Mouse (Mus musculus): ENCODE data around the gene Ttyh3. TPM values are rescaled to one million over a fixed set of nuclear protein-coding genes. Genes with fewer than 3 reads are reported as not detected.

Gene Ttyh3
- polyA plus RNA-seq, 1 experiment from 2014 or later, result 51.4 TPM

DNA sequence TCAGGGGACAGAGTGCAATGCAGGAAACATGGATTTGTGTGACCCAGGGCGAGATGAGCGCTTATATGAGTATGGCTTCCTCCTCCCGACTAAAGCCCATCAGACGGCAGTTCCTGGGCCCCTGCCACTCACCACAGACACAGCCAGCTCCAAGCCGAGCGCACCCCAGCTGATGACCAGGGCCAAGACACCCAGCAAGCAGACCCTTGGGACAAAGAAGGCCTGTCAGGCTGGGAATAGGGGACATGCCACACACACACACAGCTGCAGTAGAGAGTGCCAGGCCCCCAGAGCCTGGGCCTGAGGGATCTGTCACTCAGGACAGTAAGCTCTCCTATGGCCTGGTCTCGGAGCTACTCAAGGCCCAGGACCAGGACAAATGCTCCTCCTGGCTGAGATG, 15.4 kb downstream of the Ttyh3 start:
- Histone ChIP-seq H3K36me3 (ENCODE audit: control insufficient read depth, insufficient read depth, low read length) (peaks cover 52% of the 10 kb centered on the region), H3K9ac (ENCODE audit: low read length) (no peak overlapping the region), H3K4me2 (ENCODE audit: low read depth, severe bottlenecking) (no peak overlapping the region), H3K27ac (replicated peaks; ENCODE audit: low read depth, low read length) (no peak overlapping the region), H3K4me1 (ENCODE audit: control insufficient read depth, insufficient read depth, low read length) (no peaks in the 10 kb centered on the region), H3K27me3 (ENCODE audit: control insufficient read depth, insufficient read depth, low read length) (no peaks in the 10 kb centered on the region), H3K9me3 (ENCODE audit: control insufficient read depth, low read length) (no peaks in the 10 kb centered on the region), H3K4me3 (ENCODE audit: low read depth, low read length) (no peak overlapping the region)
- DNase-seq (ENCODE audit: low spot score), result no peak
- 91% methylated on average over 7 of the region's 7 CpGs for WGBS
- ATAC-seq (ENCODE audit: insufficient number of reproducible peaks, low FRiP score, low TSS enrichment, low read depth), result no peak

DNA sequence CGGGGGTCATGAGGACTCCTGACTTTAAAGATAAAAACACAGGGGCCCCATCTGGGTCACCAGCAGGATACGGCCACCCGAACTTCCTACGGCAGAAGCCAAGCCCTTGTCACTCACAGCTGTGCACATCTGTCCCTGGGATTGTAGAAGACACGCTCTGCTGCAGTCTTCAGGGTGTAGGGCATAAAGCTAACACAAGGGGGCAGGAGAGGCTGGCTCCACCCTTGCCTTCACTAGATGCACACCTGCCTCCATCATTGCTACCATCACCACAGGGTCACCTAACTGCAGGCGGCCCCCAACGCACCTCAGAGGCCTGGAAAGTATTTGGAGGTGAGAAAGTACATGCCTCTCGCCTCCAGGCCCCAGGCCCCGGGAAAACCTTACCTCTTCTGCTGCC, 19.8 kb downstream of the Ttyh3 start:
- H3K9me3 ChIP-seq (ENCODE audit: control insufficient read depth, low read length), result no peaks in the 10 kb centered on the region; the same call in 1 of the 2 replicates
- no peak overlapping the region for H3K4me3 ChIP-seq (ENCODE audit: low read depth, low read length)
- DNase-seq (ENCODE audit: low spot score) (no peak), ATAC-seq (ENCODE audit: insufficient number of reproducible peaks, low FRiP score, low TSS enrichment, low read depth) (no peak)
- 93% methylated on average over 9 of the region's 9 CpGs for WGBS
- H3K27ac ChIP-seq (replicated peaks; ENCODE audit: low read depth, low read length), result no peak overlapping the region
- H3K36me3 ChIP-seq (ENCODE audit: control insufficient read depth, insufficient read depth, low read length), result peaks cover 55% of the 10 kb centered on the region
- H3K4me2 ChIP-seq (ENCODE audit: low read depth, severe bottlenecking), result no peak overlapping the region
- H3K4me1 ChIP-seq (ENCODE audit: control insufficient read depth, insufficient read depth, low read length), result no peaks in the 10 kb centered on the region
- H3K27me3 ChIP-seq (ENCODE audit: control insufficient read depth, insufficient read depth, low read length), result no peaks in the 10 kb centered on the region
- H3K9ac ChIP-seq (ENCODE audit: low read length), result no peak overlapping the region

DNA sequence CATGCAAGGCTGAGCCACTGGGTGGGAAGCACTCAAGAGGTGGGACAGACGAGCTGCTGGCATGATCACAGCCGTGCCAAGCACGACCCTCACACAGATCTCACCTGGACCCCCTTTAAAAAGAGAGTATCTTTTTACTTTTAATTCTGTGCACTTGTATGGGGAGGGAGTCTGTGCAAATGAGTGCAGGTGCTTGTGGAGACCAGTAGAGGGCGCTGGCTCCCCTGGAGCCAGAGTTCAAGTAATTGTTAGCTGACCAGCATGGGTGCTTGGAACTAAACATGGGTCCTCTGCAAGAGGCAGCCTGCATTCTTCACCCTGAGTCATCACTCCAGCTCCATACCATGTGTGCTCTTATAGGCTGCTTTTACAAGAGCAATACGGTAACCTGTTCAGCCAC, 21.3 kb downstream of the Ttyh3 start:
- no peak overlapping the region for H3K4me2 ChIP-seq (ENCODE audit: low read depth, severe bottlenecking)

DNA sequence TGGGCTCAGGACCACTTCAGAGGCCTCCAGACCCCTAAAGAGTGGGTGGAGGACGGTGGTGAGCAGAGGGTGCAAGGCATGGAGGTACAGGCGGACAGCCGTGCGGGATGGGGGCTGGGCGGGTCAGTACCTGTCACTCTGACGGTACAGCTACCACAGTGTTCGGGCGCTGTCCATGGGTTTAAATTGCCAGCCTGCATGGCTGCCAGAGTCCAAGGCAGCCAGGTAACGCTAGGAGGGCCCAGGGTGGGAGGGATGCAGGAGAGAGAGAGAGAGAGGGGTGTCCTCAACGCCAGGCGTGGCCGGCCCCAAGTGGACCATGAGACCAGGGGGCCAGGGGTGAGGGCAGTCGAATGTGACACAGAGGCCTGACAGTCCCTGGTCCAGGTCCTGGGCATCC, 23.9 kb downstream of the Ttyh3 start:
- Histone ChIP-seq H3K9ac (ENCODE audit: low read length) (no peak overlapping the region), H3K27ac (replicated peaks; ENCODE audit: low read depth, low read length) (no peak overlapping the region), H3K4me3 (ENCODE audit: low read depth, low read length) (no peak overlapping the region), H3K36me3 (ENCODE audit: control insufficient read depth, insufficient read depth, low read length) (peaks cover 51% of the 10 kb centered on the region), H3K4me2 (ENCODE audit: low read depth, severe bottlenecking) (no peak overlapping the region), H3K9me3 (ENCODE audit: control insufficient read depth, low read length) (no peaks in the 10 kb centered on the region; the same call in 1 of the 2 replicates), H3K27me3 (ENCODE audit: control insufficient read depth, insufficient read depth, low read length) (no peaks in the 10 kb centered on the region), H3K4me1 (ENCODE audit: control insufficient read depth, insufficient read depth, low read length) (no peaks in the 10 kb centered on the region)
- ATAC-seq (ENCODE audit: insufficient number of reproducible peaks, low FRiP score, low TSS enrichment, low read depth) (0 out of 2 replicates have a peak, but pooled peaks have one; percentile 5), DNase-seq (ENCODE audit: low spot score) (no peak)
- WGBS, result 93% methylated on average over 13 of the region's 13 CpGs

More for the DNA sequence above, 21.3 kb downstream of the Ttyh3 start:
- WGBS, result 93% methylated on average over 5 of the region's 5 CpGs
- no peaks in the 10 kb centered on the region for H3K27me3 ChIP-seq (ENCODE audit: control insufficient read depth, insufficient read depth, low read length)
- H3K4me3 ChIP-seq (ENCODE audit: low read depth, low read length), result no peak overlapping the region
- H3K9ac ChIP-seq (ENCODE audit: low read length), result no peak overlapping the region
- no peaks in the 10 kb centered on the region; the same call in 1 of the 2 replicates for H3K9me3 ChIP-seq (ENCODE audit: control insufficient read depth, low read length)
- peaks cover 57% of the 10 kb centered on the region for H3K36me3 ChIP-seq (ENCODE audit: control insufficient read depth, insufficient read depth, low read length)
- no peak for ATAC-seq (ENCODE audit: insufficient number of reproducible peaks, low FRiP score, low TSS enrichment, low read depth)
- no peak for DNase-seq (ENCODE audit: low spot score)
- H3K27ac ChIP-seq (replicated peaks; ENCODE audit: low read depth, low read length), result no peak overlapping the region
- H3K4me1 ChIP-seq (ENCODE audit: control insufficient read depth, insufficient read depth, low read length), result no peaks in the 10 kb centered on the region

DNA sequence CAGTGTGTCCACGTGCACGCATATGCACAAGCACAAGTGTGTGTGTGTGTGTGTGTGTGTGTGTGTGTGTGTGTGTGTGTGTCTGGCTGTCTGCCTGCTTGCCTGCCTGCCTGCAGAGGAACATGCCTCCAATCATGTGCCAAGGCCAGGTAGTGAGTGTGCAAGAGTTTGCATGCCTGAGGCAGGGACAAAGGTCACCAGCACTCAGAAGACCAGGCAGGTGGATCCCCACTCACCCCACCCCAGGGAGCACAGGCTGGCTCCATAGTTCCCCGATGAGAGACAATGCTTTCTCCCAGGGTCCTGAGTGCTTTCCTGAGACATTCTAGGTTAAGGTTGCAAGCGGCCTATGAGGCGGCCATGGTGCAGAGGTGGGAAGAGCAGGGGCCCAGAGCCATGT, 24.6 kb downstream of the Ttyh3 start:
- 97% methylated on average over 5 of the region's 5 CpGs for WGBS
- Histone ChIP-seq H3K4me1 (ENCODE audit: control insufficient read depth, insufficient read depth, low read length) (no peaks in the 10 kb centered on the region), H3K9ac (ENCODE audit: low read length) (no peak overlapping the region), H3K27me3 (ENCODE audit: control insufficient read depth, insufficient read depth, low read length) (no peaks in the 10 kb centered on the region), H3K27ac (replicated peaks; ENCODE audit: low read depth, low read length) (no peak overlapping the region), H3K4me2 (ENCODE audit: low read depth, severe bottlenecking) (no peak overlapping the region), H3K4me3 (ENCODE audit: low read depth, low read length) (no peak overlapping the region), H3K9me3 (ENCODE audit: control insufficient read depth, low read length) (no peaks in the 10 kb centered on the region; the same call in 1 of the 2 replicates), H3K36me3 (ENCODE audit: control insufficient read depth, insufficient read depth, low read length) (peaks cover 46% of the 10 kb centered on the region)
- DNase-seq (ENCODE audit: low spot score) (no peak), ATAC-seq (ENCODE audit: insufficient number of reproducible peaks, low FRiP score, low TSS enrichment, low read depth) (no peak)

DNA sequence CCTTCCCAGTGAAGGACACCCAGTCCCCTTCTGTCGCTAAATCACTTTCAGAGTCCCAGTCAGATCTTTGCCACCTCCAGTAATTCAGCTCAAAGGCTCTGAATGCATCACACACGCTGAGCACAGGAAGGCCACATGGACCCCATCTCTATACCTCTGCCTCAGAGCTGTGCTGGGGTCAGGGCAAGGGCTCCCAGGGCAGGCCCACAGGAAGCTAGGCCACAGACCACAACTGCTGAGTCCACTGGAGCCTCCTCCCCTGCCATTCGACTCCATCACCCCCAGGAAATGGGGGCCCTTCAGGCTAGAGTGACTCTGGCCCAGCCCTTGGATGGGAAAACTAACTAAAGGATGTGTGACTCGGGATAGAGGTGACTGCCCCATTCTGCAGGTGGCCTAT, 25.0 kb downstream of the Ttyh3 start:
- Histone ChIP-seq H3K4me1 (ENCODE audit: control insufficient read depth, insufficient read depth, low read length) (no peaks in the 10 kb centered on the region), H3K27ac (replicated peaks; ENCODE audit: low read depth, low read length) (no peak overlapping the region), H3K9ac (ENCODE audit: low read length) (no peak overlapping the region), H3K4me3 (ENCODE audit: low read depth, low read length) (no peak overlapping the region), H3K36me3 (ENCODE audit: control insufficient read depth, insufficient read depth, low read length) (peaks cover 42% of the 10 kb centered on the region), H3K9me3 (ENCODE audit: control insufficient read depth, low read length) (no peaks in the 10 kb centered on the region; the same call in 1 of the 2 replicates), H3K4me2 (ENCODE audit: low read depth, severe bottlenecking) (no peak overlapping the region), H3K27me3 (ENCODE audit: control insufficient read depth, insufficient read depth, low read length) (no peaks in the 10 kb centered on the region)
- no peak for DNase-seq (ENCODE audit: low spot score)
- ATAC-seq (ENCODE audit: insufficient number of reproducible peaks, low FRiP score, low TSS enrichment, low read depth), result no peak
- WGBS, result 75% methylated on average over 4 of the region's 4 CpGs

DNA sequence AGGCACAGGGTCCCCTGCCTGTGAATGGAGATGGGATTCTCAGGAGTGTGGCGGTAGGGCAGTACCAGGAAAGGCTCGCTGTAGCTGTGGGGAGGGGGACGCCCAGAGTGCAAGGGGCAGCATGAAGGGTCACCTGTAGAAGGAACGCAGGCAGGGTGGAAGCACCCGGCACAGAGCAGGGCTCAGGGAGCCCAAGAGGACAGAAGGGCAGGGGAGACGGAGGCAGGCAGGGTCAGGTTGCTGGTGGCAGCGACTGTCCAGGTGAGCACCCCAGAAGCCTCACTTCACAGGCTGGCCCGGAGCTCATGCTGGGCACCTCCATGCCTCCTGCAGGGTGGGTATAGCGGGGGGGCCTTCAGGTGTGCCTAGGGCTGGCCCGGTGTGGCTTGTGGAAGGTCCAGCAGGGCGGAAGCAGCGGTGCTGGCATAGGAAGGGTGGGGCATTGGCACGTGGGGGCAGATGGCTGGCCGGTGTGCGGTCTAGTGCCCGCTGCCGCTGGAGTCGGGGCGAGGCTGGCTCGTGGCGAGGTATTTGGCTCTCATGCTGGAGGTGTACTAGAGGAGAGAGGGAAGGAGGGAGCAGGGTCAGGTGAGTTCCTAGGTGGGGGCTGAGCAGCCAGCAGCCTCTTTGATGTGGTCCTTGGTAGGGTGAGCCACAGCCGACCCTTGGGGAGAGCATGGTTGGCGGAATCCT, 25.7 kb downstream of the Ttyh3 start:
- WGBS, result 91% methylated on average over 23 of the region's 23 CpGs
- no peak for DNase-seq (ENCODE audit: low spot score)

DNA sequence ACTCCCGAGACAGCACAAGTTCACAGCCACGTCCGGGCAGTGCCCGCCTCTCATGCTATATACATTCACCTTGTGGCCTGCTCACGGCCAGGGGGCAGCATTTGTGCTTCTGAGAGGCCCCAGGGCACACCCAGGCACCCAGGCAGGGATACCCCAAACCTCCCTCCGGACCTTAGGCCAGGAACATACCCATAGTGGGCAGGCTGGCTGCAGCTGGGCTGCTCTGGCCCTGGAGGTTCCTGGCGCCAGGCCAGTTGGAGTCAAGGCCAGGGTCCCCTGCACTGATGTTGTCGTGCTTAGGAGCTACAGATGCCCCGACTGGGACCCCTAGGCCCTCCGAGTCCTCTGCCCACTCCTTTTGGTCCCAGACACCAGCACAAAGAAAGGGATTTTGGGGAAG, 27.3 kb downstream of the Ttyh3 start:
- H3K9me3 ChIP-seq (ENCODE audit: control insufficient read depth, low read length), result no peaks in the 10 kb centered on the region
- DNase-seq (ENCODE audit: low spot score), result no peak
- no peaks in the 10 kb centered on the region for H3K27me3 ChIP-seq (ENCODE audit: control insufficient read depth, insufficient read depth, low read length)
- no peak overlapping the region for H3K27ac ChIP-seq (replicated peaks; ENCODE audit: low read depth, low read length)
- peaks cover 24% of the 10 kb centered on the region for H3K36me3 ChIP-seq (ENCODE audit: control insufficient read depth, insufficient read depth, low read length)
- no peak for ATAC-seq (ENCODE audit: insufficient number of reproducible peaks, low FRiP score, low TSS enrichment, low read depth)
- H3K4me1 ChIP-seq (ENCODE audit: control insufficient read depth, insufficient read depth, low read length), result no peaks in the 10 kb centered on the region
- H3K4me2 ChIP-seq (ENCODE audit: low read depth, severe bottlenecking), result no peak overlapping the region
- WGBS, result 85% methylated on average over 10 of the region's 10 CpGs
- 0 out of 2 replicates have a peak overlapping the region, but pooled peaks have one; percentile 19 for H3K9ac ChIP-seq (ENCODE audit: low read length)
- H3K4me3 ChIP-seq (ENCODE audit: low read depth, low read length), result no peak overlapping the region

More for the DNA sequence above, 25.7 kb downstream of the Ttyh3 start:
- Histone ChIP-seq H3K27ac (replicated peaks; ENCODE audit: low read depth, low read length) (no peak overlapping the region), H3K4me2 (ENCODE audit: low read depth, severe bottlenecking) (no peak overlapping the region), H3K4me3 (ENCODE audit: low read depth, low read length) (no peak overlapping the region), H3K36me3 (ENCODE audit: control insufficient read depth, insufficient read depth, low read length) (peaks cover 35% of the 10 kb centered on the region), H3K4me1 (ENCODE audit: control insufficient read depth, insufficient read depth, low read length) (no peaks in the 10 kb centered on the region), H3K9ac (ENCODE audit: low read length) (no peak overlapping the region), H3K9me3 (ENCODE audit: control insufficient read depth, low read length) (no peaks in the 10 kb centered on the region; the same call in 1 of the 2 replicates), H3K27me3 (ENCODE audit: control insufficient read depth, insufficient read depth, low read length) (no peaks in the 10 kb centered on the region)
- ATAC-seq (ENCODE audit: insufficient number of reproducible peaks, low FRiP score, low TSS enrichment, low read depth), result no peak

DNA sequence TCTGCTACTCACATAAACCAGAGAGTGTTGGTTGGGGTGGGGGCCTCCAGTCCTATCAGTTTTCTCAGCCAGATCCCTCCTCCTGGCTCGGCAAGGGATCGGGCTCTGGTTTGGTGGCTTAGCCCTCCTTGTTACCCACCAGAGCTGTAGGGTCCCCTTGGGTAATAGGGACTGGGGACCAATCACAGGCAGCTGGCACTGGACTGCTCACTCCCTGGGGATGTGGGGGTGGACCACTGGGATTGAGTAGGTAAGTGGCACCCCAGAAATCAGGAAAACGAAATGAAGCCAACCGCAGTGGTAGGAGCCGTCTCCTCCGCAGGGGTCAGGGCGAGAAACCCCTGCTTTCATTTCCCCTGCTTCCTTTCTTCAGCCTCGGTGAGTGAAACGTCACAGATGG, 27.7 kb downstream of the Ttyh3 start:
- Histone ChIP-seq H3K4me1 (ENCODE audit: control insufficient read depth, insufficient read depth, low read length) (no peaks in the 10 kb centered on the region), H3K36me3 (ENCODE audit: control insufficient read depth, insufficient read depth, low read length) (peaks cover 22% of the 10 kb centered on the region), H3K27me3 (ENCODE audit: control insufficient read depth, insufficient read depth, low read length) (no peaks in the 10 kb centered on the region), H3K4me2 (ENCODE audit: low read depth, severe bottlenecking) (no peak overlapping the region), H3K4me3 (ENCODE audit: low read depth, low read length) (no peak overlapping the region), H3K9me3 (ENCODE audit: control insufficient read depth, low read length) (no peaks in the 10 kb centered on the region), H3K9ac (ENCODE audit: low read length) (no peak overlapping the region), H3K27ac (replicated peaks; ENCODE audit: low read depth, low read length) (no peak overlapping the region)
- WGBS, result 71% methylated on average over 9 of the region's 9 CpGs
- ATAC-seq (ENCODE audit: insufficient number of reproducible peaks, low FRiP score, low TSS enrichment, low read depth), result no peak
- no peak for DNase-seq (ENCODE audit: low spot score)
